Mouse (Mus musculus) lung, embryonic 14.5 days (tissue): Measurements from ENCODE around the gene Kif27. TPM values are rescaled to one million over a fixed set of nuclear protein-coding genes. Genes with fewer than 3 reads are reported as not detected.

Source experiments
- ATAC-seq: fragments of 200-750 bp; cut with Nextera tagmentation; 2 replicates; pipeline ENCODE4 v1.8.0; 2017; ENCODE audit warnings: mild to moderate bottlenecking, moderate TSS enrichment, moderate library complexity; ENCODE audit not compliant: insufficient read depth
- DNase-seq: peaks from one replicate; pipeline ENCODE4 v3.0.0-alpha.2; 2015
- H3K27ac ChIP-seq: fragments of 300-500 bp; sonication (generic); 2 replicates; pipeline ENCODE4 v1.5.1; 2014; ENCODE audit warnings: low read depth, mild to moderate bottlenecking, moderate library complexity
- H3K27me3 ChIP-seq: fragments of 300-500 bp; sonication (generic); 2 replicates; pipeline ENCODE4 v1.6.1; 2014; ENCODE audit warnings: low read length, control low read depth; ENCODE audit not compliant: insufficient read depth
- H3K36me3 ChIP-seq: fragments of 300-500 bp; sonication (generic); 2 replicates; pipeline ENCODE4 v1.6.1; 2014; ENCODE audit warnings: control low read depth; ENCODE audit not compliant: insufficient read depth
- H3K4me1 ChIP-seq: fragments of 300-500 bp; sonication (generic); 2 replicates; pipeline ENCODE4 v1.6.1; 2014; ENCODE audit warnings: antibody characterized with exemption, control low read depth; ENCODE audit not compliant: insufficient read depth
- H3K4me2 ChIP-seq: fragments of 300-500 bp; sonication (generic); 2 replicates; pipeline ENCODE4 v1.6.1; 2014; ENCODE audit warnings: mild to moderate bottlenecking
- H3K4me3 ChIP-seq: fragments of 300-500 bp; sonication (generic); 2 replicates; pipeline ENCODE4 v1.5.1; 2014; ENCODE audit warnings: low read depth, low read length
- H3K9ac ChIP-seq: fragments of 300-500 bp; sonication (generic); 2 replicates; pipeline ENCODE4 v1.6.1; 2014
- H3K9me3 ChIP-seq: fragments of 300-500 bp; sonication (generic); 2 replicates; pipeline ENCODE4 v1.6.1; 2016; ENCODE audit warnings: low read depth, low read length, control low read depth
- CTCF ChIP-seq: IDR thresholded peaks from 2 replicates; pipeline ENCODE4 v1.5.1; 2016; ENCODE audit warnings: antibody characterized with exemption, low read depth
- WGBS: fragments of 180-500 bp; shearing (Covaris S2); extraction: QIAGEN DNeasy Blood & Tissue Kit; methylation state at CpG from one replicate; pipeline ENCODE4 v1.1.7; 2014; 5-methylcytosine and 5-hydroxymethylcytosine counted together
- polyA plus RNA-seq: library from polyadenylated mRNA; unstranded; fragments of >200 nt; fragmentation: Nextera tagmentation; extraction: Ambion mirVana; gene quantifications from 2 replicates; pipeline ENCODE4 v1.2.1, GENCODE M21; 2014

Kif27 gene
- polyA plus RNA-seq, 1 experiment from 2014 or later = 0.82 TPM

DNA sequence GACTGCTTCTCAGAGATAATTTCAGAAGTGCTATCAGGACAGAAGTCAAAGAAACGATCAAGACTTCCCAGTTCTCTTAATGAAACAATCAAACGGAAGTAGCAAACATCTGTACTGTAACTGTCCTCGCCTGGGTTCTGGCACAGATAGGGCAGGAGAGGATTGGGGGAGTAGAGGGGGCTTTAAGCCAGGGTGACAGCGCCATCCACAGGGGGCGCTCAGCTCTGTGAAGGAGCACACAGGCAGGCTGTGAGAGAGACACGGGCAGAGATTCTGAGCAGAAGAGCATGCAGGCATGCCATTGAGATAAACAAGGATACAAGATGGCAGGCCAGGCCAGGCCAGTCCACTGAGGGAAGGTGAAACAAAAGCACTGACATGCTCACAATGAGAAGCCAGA lies 43.9 kb downstream of the Kif27 start:
- H3K9me3 ChIP-seq = no peaks in the 10 kb centered on the region
- no peak overlapping the region for H3K4me2 ChIP-seq
- no peak overlapping the region for H3K9ac ChIP-seq
- H3K27me3 ChIP-seq = no peaks in the 10 kb centered on the region
- H3K36me3 ChIP-seq = no peaks in the 10 kb centered on the region
- H3K4me3 ChIP-seq = no peak overlapping the region
- TF ChIP-seq CTCF = no peak
- 46% methylated on average over 6 of the region's 6 CpGs for WGBS
- no peak for ATAC-seq
- no peak for DNase-seq
- no peaks in the 10 kb centered on the region for H3K4me1 ChIP-seq
- H3K27ac ChIP-seq = no peak overlapping the region

DNA sequence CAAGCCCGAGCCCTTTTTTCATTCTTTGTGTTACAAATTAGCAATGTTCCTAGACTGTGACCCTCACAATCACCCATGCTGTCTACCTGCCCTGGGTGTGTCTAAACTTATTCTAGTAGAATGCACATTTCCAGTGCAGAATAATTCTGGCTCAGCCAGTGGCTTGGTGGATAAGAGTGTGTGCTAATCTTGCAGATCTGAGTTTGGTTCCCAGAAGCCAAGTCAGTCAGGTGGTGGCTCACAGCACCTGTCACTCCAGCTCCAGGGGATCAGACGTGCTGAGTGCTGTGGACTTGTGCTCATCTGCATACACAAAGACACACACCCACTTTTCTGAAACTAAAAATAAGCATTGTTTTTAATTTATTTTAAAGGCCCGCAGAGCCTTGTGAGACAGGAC lies 45.2 kb downstream of the Kif27 start:
- H3K4me3 ChIP-seq = no peak overlapping the region
- H3K4me1 ChIP-seq = no peaks in the 10 kb centered on the region
- no peaks in the 10 kb centered on the region for H3K27me3 ChIP-seq
- DNase-seq = no peak
- no peaks in the 10 kb centered on the region for H3K36me3 ChIP-seq
- no peak overlapping the region for H3K9ac ChIP-seq
- WGBS = 72% methylated on average over 3 of the region's 3 CpGs
- no peak overlapping the region for H3K4me2 ChIP-seq
- no peak for ATAC-seq
- no peaks in the 10 kb centered on the region for H3K9me3 ChIP-seq
- no peak overlapping the region for H3K27ac ChIP-seq
- no peak for TF ChIP-seq CTCF

DNA sequence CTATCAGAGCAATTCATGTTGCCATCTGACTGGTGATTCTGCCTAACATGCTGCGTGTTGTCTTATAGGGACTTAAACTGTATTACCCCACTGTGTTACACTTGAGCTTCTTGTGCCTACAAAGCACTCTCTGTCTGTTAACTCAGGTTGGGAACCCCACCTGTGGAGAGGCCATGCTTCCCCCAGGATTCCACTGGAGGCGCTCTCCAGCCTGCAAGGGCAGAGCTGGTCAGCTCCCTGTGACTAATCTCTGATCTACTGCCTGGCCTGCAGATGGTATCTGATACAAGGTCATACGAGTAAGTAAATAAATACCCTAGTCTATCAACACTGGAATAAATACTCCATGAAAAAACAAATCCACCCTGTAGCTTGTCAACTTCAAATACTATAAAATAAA lies 47.6 kb downstream of the Kif27 start:
- ATAC-seq = no peak
- Histone ChIP-seq H3K4me1 (no peaks in the 10 kb centered on the region), H3K9ac (no peak overlapping the region), H3K4me2 (no peak overlapping the region), H3K27me3 (no peaks in the 10 kb centered on the region), H3K4me3 (no peak overlapping the region), H3K27ac (no peak overlapping the region), H3K9me3 (no peaks in the 10 kb centered on the region), H3K36me3 (no peaks in the 10 kb centered on the region)
- WGBS = 38% methylated on average over 3 of the region's 3 CpGs
- peak; percentile 6 for DNase-seq
- TF ChIP-seq CTCF = peak; percentile 16; the same call in 1 of the 2 replicates

DNA sequence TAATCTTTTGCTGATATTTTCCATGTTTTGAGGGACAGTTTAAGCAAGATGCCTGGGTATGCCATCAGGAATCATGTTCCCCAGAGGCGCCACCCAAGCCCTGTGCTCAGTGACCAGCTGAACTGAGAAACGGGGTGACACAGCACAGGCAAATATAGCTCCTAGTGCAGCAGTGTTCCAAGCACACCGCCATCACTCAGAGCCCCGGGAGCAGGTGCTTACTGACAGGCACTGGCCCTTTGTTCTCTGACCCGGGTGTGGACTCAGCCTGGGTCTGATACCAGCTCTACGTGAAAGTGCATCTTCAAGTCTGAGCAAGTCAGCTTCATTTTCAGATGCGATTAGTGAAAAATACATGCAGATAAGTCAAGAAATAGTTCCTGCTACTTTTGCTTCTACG lies 49.4 kb downstream of the Kif27 start:
- H3K4me2 ChIP-seq = no peak overlapping the region
- TF ChIP-seq CTCF = no peak
- no peaks in the 10 kb centered on the region for H3K9me3 ChIP-seq
- DNase-seq = no peak
- H3K4me3 ChIP-seq = no peak overlapping the region
- WGBS = 62% methylated on average over 8 of the region's 8 CpGs
- H3K27ac ChIP-seq = no peak overlapping the region
- no peaks in the 10 kb centered on the region for H3K36me3 ChIP-seq
- ATAC-seq = no peak
- no peak overlapping the region for H3K9ac ChIP-seq
- H3K27me3 ChIP-seq = no peaks in the 10 kb centered on the region
- H3K4me1 ChIP-seq = no peaks in the 10 kb centered on the region

DNA sequence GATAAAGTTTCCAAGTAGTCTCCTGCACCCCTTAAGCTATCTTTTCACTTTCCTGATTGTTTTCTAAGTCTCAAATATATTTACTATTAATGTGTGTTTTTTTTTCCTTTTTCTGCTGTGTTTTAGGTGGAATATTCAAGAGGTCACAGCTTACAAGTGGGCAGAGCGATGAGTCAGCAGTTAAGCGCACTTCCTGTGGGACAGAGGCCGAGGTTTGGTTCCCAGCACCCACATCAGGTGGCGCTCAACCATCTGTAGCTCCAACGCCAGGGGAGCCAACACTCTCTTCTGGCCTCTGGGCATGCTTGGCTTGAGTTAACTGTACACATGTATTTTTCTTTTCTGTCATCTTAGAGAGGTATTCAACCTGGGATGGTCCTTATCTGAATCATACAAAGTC lies 51.5 kb downstream of the Kif27 start:
- no peak for TF ChIP-seq CTCF
- Histone ChIP-seq H3K4me3 (no peak overlapping the region), H3K27me3 (no peaks in the 10 kb centered on the region), H3K4me2 (no peak overlapping the region), H3K27ac (no peak overlapping the region), H3K9ac (no peak overlapping the region), H3K9me3 (no peaks in the 10 kb centered on the region), H3K4me1 (no peaks in the 10 kb centered on the region), H3K36me3 (no peaks in the 10 kb centered on the region)
- ATAC-seq (no peak), DNase-seq (no peak)
- 90% methylated on average over 5 of the region's 5 CpGs for WGBS

DNA sequence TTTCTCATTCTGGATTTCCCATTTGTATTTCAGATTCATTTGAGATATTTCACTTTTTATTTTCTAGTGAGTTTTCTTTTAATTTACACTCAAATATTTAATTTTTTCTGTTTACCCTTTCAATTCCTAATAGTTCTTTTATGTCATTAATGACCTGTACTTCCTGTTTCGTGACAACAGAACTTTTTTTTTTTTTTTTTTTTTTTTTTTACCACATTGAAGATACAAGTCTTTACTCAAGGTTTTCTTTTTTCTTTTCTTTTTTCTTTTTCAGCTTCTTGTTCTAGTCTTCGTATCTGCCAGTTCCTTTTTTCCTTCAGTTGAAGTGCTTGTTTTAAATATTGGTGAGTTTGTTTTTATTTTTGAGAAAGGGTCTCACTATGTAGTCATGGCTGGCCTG lies 53.7 kb downstream of the Kif27 start:
- no peaks in the 10 kb centered on the region for H3K9me3 ChIP-seq
- H3K27me3 ChIP-seq = no peaks in the 10 kb centered on the region
- ATAC-seq (no peak), DNase-seq (no peak)
- H3K4me2 ChIP-seq = no peak overlapping the region
- H3K4me1 ChIP-seq = no peaks in the 10 kb centered on the region
- H3K27ac ChIP-seq = no peak overlapping the region
- no peak overlapping the region for H3K4me3 ChIP-seq
- 62% methylated on average over 2 of the region's 2 CpGs for WGBS
- H3K9ac ChIP-seq = no peak overlapping the region
- no peaks in the 10 kb centered on the region for H3K36me3 ChIP-seq
- TF ChIP-seq CTCF = no peak

DNA sequence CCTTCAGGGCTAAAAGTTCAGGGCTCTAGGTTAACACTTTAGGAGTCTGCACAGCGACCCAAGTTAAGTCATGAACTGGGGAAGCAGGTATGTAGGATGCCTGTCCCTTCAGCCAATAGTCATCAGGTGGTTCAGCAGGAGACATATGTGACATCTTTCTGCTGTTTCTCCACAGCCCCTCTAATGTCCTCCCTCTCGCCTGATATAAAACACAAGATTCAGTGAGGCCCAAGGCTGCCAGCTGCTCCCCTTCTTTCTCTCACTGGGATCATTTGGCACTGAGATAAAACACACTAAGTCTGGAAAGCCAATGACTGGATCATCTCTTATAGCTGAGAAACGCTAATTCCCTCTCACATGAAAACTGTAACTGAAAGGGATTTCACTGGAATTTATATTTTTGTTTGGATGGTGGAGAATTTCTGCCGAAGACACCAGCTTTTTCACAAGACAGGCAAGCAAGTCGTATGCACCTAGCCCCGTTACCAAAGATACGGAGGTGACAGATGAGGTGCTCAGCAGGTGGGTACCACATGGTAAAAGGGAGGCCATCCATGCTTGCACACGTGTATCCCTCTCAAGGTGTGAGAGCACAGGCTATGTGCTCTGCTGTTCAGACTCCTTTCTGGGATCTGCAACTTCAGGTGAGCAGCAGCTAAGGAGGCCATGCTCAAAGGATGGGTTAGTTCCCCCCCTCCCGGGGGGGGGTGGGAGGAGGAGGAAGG lies 56.3 kb downstream of the Kif27 start:
- Histone ChIP-seq H3K27ac (no peak overlapping the region), H3K9ac (no peak overlapping the region), H3K9me3 (no peaks in the 10 kb centered on the region), H3K4me1 (no peaks in the 10 kb centered on the region), H3K27me3 (no peaks in the 10 kb centered on the region), H3K4me2 (no peak overlapping the region), H3K36me3 (no peaks in the 10 kb centered on the region), H3K4me3 (no peak overlapping the region)
- TF ChIP-seq CTCF = no peak
- DNase-seq = no peak
- no peak for ATAC-seq
- WGBS = 62% methylated on average over 9 of the region's 9 CpGs
